Mouse (Mus musculus): ENCODE results near the gene Snx27. TPM values are rescaled to one million over a fixed set of nuclear protein-coding genes. Genes with fewer than 3 reads are reported as not detected.

The Snx27 gene
- 69.9 TPM for polyA plus RNA-seq (2014; fragmentation: Illumina TruSeq; extraction: RNeasy Lipid Tissue Mini Kit (QIAGEN cat#74804))

DNA sequence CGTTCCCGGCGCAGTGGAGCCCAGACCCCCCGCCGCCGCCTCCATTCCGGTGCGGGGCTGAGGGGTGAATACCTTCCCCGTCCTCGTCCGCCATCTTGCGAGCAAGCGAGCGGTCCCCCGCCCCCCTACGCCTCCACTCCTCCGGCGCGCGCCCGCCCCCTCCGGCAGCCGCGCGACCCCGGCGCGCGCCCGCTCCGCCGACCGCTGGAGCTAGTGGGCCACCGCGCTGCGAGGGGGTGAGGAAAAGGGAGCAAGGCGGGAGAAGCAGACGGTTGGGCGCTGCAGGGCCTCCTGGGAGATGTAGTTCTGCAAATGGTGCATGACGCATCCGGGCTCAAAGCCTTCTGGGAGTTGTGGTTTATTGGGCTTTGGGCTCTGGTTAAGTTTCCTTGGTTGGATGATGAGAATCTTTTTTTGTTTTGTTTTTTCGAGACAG lies at the start of gene Snx27:
TSS of gene Snx27 (minus strand) at position 261 of the 436 bp plus-strand sequence.

DNA sequence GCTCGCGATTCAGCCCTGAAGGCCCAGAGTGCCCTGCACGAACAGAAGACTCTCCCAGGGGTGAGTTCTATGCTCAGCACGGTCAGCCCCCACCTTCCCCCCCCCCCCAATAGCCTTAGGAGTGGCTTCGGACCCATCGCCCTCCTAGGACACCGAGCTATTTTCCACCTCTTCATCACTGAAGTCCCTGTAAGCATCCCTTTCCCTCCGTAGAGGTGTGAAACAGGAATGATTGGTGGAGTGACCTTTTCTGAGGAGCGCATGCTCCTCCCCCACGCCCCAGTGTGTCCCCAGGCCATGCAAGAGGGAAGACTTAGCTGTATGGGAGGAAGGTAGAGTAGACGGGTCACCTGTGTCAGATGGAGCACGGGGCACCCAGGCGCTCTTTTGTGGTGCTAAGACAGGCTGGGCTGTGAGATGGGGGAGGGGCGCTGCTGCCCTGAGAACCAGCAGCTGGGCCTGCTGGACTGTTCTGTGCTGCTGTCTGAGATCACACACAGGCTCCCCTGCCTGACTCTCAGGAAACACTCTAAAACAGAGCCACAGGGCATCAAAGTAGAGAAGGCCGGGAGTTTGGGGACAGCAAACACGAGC lies 102.1 kb downstream of the Snx27 start, which contains the start of gene Riiad1:
TSS of gene Riiad1 (minus strand) at position 51 of the 594 bp plus-strand sequence.

DNA sequence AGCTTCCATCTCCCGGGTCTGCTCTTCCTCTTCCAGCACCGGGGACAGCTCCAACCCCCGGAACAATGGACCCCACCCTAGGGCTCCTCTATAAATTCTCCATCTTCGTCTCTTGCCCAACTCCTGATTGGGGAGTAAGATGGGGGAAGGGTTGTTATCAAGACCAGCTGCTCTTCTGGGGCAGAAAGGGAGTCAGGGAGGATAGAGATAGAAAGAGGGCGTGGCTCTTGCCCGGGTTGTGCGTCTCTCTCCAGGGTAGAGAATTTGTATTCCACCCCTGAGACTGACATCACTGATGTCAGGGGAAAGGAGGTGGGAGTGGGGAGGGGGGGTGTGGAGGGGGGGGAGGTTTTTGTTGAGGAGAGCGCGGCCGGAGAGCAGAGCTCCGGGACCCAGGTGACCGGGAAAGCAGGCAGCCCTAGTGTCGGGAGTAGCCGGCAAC lies 104.5 kb downstream of the Snx27 start, which contains the start of gene Celf3:
TSS of gene Celf3 (plus strand) at position 315 of the 442 bp plus-strand sequence.

Other genes with a start within 250 kb of the Snx27 start
- not detected for gene Them5, start 240.6 kb downstream of the Snx27 start, polyA plus RNA-seq (2014; fragmentation: Illumina TruSeq; extraction: RNeasy Lipid Tissue Mini Kit (QIAGEN cat#74804))
- not detected for gene C2cd4d, start 220.3 kb downstream of the Snx27 start, polyA plus RNA-seq (2014; fragmentation: Illumina TruSeq; extraction: RNeasy Lipid Tissue Mini Kit (QIAGEN cat#74804))
- 4.8 TPM for gene Rorc, start 209.9 kb downstream of the Snx27 start, polyA plus RNA-seq (2014; fragmentation: Illumina TruSeq; extraction: RNeasy Lipid Tissue Mini Kit (QIAGEN cat#74804))
- not detected for gene Lingo4, start 184.2 kb downstream of the Snx27 start, polyA plus RNA-seq (2014; fragmentation: Illumina TruSeq; extraction: RNeasy Lipid Tissue Mini Kit (QIAGEN cat#74804))
- 8.3 TPM for gene Tdrkh, start 169.4 kb downstream of the Snx27 start, polyA plus RNA-seq (2014; fragmentation: Illumina TruSeq; extraction: RNeasy Lipid Tissue Mini Kit (QIAGEN cat#74804))
- gene Mrpl9, start 139.4 kb downstream of the Snx27 start, polyA plus RNA-seq (2014; fragmentation: Illumina TruSeq; extraction: RNeasy Lipid Tissue Mini Kit (QIAGEN cat#74804)): 34.6 TPM
- not detected for gene Oaz3, start 138.8 kb downstream of the Snx27 start, polyA plus RNA-seq (2014; fragmentation: Illumina TruSeq; extraction: RNeasy Lipid Tissue Mini Kit (QIAGEN cat#74804))
- not detected for gene Celf3, start 104.4 kb downstream of the Snx27 start, polyA plus RNA-seq (2014; fragmentation: Illumina TruSeq; extraction: RNeasy Lipid Tissue Mini Kit (QIAGEN cat#74804))
- 9.5 TPM for gene Riiad1, start 102.4 kb downstream of the Snx27 start, polyA plus RNA-seq (2014; fragmentation: Illumina TruSeq; extraction: RNeasy Lipid Tissue Mini Kit (QIAGEN cat#74804))
- gene Gm10972, start 60.4 kb upstream of the Snx27 start, polyA plus RNA-seq (2014; fragmentation: Illumina TruSeq; extraction: RNeasy Lipid Tissue Mini Kit (QIAGEN cat#74804)): not detected
- gene Tuft1, start 76.2 kb upstream of the Snx27 start, polyA plus RNA-seq (2014; fragmentation: Illumina TruSeq; extraction: RNeasy Lipid Tissue Mini Kit (QIAGEN cat#74804)): 1.9 TPM
- not detected for gene Selenbp2, start 110.8 kb upstream of the Snx27 start, polyA plus RNA-seq (2014; fragmentation: Illumina TruSeq; extraction: RNeasy Lipid Tissue Mini Kit (QIAGEN cat#74804))
- gene Cgn, start 203.8 kb upstream of the Snx27 start, polyA plus RNA-seq (2014; fragmentation: Illumina TruSeq; extraction: RNeasy Lipid Tissue Mini Kit (QIAGEN cat#74804)): 3.2 TPM